Mouse (Mus musculus) embryonic fibroblast, embryonic 13.5 days (primary cell): ENCODE results near the gene Ermap.

Source experiments
- CTCF ChIP-seq: IDR thresholded peaks from 2 replicates; pipeline ENCODE4 v1.5.1; 2011; ENCODE audit warnings: mild to moderate bottlenecking, control low read depth, low read length, moderate library complexity, borderline replicate concordance; ENCODE audit not compliant: insufficient read depth
- POLR2A ChIP-seq: IDR thresholded peaks from 2 replicates; pipeline ENCODE4 v1.6.1; 2011; ENCODE audit warnings: low read depth, mild to moderate bottlenecking, control low read depth, low read length, moderate library complexity

DNA sequence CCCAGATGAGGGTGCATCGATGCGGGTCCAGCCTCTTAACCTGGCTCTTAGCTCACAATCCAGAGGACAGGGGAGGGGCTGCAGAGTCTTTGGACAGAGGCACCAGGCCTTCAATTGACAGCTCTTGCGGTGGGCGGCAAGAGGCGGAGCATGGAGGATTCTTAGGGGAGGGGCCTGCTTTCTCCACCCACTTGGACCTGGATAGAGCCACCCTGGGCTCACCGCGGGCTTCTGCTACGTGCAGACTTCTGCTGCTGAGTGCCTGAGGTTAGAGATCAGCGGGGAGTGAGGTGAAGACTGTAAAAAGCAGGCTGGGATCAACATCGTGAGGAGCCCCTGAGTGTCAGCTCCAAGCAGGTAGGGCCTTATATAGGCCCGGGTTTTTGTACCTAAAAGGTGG, 28.4 kb upstream of the Ermap start, which contains the start of gene Tmem269:
- TF ChIP-seq POLR2A (no peak), CTCF (no peak)
